Mouse (Mus musculus) CH12.LX (cell line): ENCODE results near the gene Pgm5. TPM values are rescaled to one million over a fixed set of nuclear protein-coding genes. Genes with fewer than 3 reads are reported as not detected.

Source experiments
- DNase-seq: peaks from one replicate; pipeline ENCODE4 v3.0.0-alpha.2; 2013; ENCODE audit errors: extremely low read depth
- H3K27ac ChIP-seq: 2 replicates; pipeline ENCODE4 v1.5.1; 2012; ENCODE audit warnings: low read depth, mild to moderate bottlenecking, control low read depth, moderate library complexity; ENCODE audit not compliant: insufficient read depth
- H3K27me3 ChIP-seq: replicated peaks from 2 replicates; pipeline ENCODE3; 2012; ENCODE audit warnings: inconsistent platforms
- H3K36me3 ChIP-seq, 2 experiments: replicated peaks in 1 of 2; 2 replicates each; pipeline versions ENCODE3 to v1.6.1; 2012; ENCODE audit warnings: inconsistent platforms in 1 of 2, low read length in 1 of 2, mild to moderate bottlenecking in 1 of 2, mixed read lengths in 1 of 2, moderate library complexity in 1 of 2; ENCODE audit not compliant: control insufficient read depth in 1 of 2, insufficient read depth in 1 of 2
- H3K4me1 ChIP-seq, 2 experiments: 2 replicates each; pipeline ENCODE4 v1.6.1; 2012; ENCODE audit warnings: inconsistent platforms in 1 of 2, moderate library complexity in 1 of 2; ENCODE audit not compliant: insufficient read depth in 2 of 2, control insufficient read depth in 1 of 2
- H3K4me2 ChIP-seq: 2 replicates; pipeline ENCODE4 v1.6.1; 2012; ENCODE audit warnings: low read depth, mild to moderate bottlenecking, control low read depth; ENCODE audit not compliant: poor library complexity, insufficient read depth, severe bottlenecking
- H3K4me3 ChIP-seq, 3 experiments: fragments of 150-350 bp in 1 of 3; sonication (generic) in 1 of 3; replicated peaks in 1 of 3; 2 replicates each; pipeline versions ENCODE3 to v1.5.1; 2011 to 2012; ENCODE audit warnings: low read depth in 2 of 3, low read length in 2 of 3, mild to moderate bottlenecking in 2 of 3, moderate library complexity in 2 of 3, control low read depth in 1 of 3, improper control_type of control experiment in 1 of 3, inconsistent platforms in 1 of 3, mixed read lengths in 1 of 3; ENCODE audit not compliant: poor library complexity in 1 of 3
- H3K79me2 ChIP-seq: replicated peaks from 2 replicates; pipeline ENCODE4 v1.6.1; 2012; ENCODE audit warnings: mild to moderate bottlenecking, moderate library complexity; ENCODE audit not compliant: control insufficient read depth, poor library complexity, insufficient read depth, severe bottlenecking; ENCODE audit errors: extremely low read depth
- H3K9ac ChIP-seq: 2 replicates; pipeline ENCODE4 v1.6.1; 2012; ENCODE audit warnings: low read depth, mild to moderate bottlenecking, control low read depth, moderate library complexity; ENCODE audit not compliant: insufficient read depth
- H3K9me3 ChIP-seq: replicated peaks from 2 replicates; pipeline ENCODE3; 2012; ENCODE audit warnings: low read length, inconsistent platforms, mixed read lengths
- BHLHE40 ChIP-seq: IDR thresholded peaks from 2 replicates; pipeline ENCODE4 v1.6.1; 2011; ENCODE audit warnings: mild to moderate bottlenecking, low read depth, low read length, improper control_type of control experiment
- CHD2 ChIP-seq: IDR thresholded peaks from 2 replicates; pipeline ENCODE4 v1.6.1; 2011; ENCODE audit warnings: low read length, improper control_type of control experiment
- CTCF ChIP-seq, 2 experiments: IDR thresholded peaks in 1 of 2; conservative IDR thresholded peaks in 1 of 2; 2 replicates each; pipeline ENCODE4 v1.5.1; 2011 to 2012; ENCODE audit warnings: low read depth in 2 of 2, low read length in 2 of 2, improper control_type of control experiment in 1 of 2, inconsistent platforms in 1 of 2, mild to moderate bottlenecking in 1 of 2, moderate library complexity in 1 of 2
- E2F4 ChIP-seq: IDR thresholded peaks from 2 replicates; pipeline ENCODE4 v1.6.1; 2011; ENCODE audit warnings: low read depth, low read length, improper control_type of control experiment; ENCODE audit not compliant: insufficient replicate concordance
- EP300 ChIP-seq: IDR thresholded peaks from 2 replicates; pipeline ENCODE4 v1.6.1; 2011; ENCODE audit warnings: low read length, improper control_type of control experiment
- ETS1 ChIP-seq: conservative IDR thresholded peaks from 2 replicates; pipeline ENCODE4 v1.6.1; 2012; ENCODE audit warnings: low read depth, mild to moderate bottlenecking, inconsistent platforms, low read length, improper control_type of control experiment, moderate library complexity
- IRF4 ChIP-seq: IDR thresholded peaks from 2 replicates; pipeline ENCODE4 v1.6.1; 2014; ENCODE audit warnings: low read depth, mild to moderate bottlenecking, inconsistent platforms, low read length, improper control_type of control experiment
- JUND ChIP-seq: conservative IDR thresholded peaks from 2 replicates; pipeline ENCODE4 v1.6.1; 2011; ENCODE audit warnings: low read depth, low read length, improper control_type of control experiment
- MAFK ChIP-seq: IDR thresholded peaks from 2 replicates; pipeline ENCODE4 v1.6.1; 2011; ENCODE audit warnings: low read length, improper control_type of control experiment; ENCODE audit not compliant: insufficient replicate concordance
- MAX ChIP-seq: IDR thresholded peaks from 2 replicates; pipeline ENCODE4 v1.6.1; 2011; ENCODE audit warnings: low read length, improper control_type of control experiment
- MEF2A ChIP-seq: IDR thresholded peaks from 2 replicates; pipeline ENCODE4 v1.6.1; 2014; ENCODE audit warnings: low read depth, mild to moderate bottlenecking, inconsistent platforms, low read length, improper control_type of control experiment, borderline replicate concordance
- MYC ChIP-seq: IDR thresholded peaks from 2 replicates; pipeline ENCODE4 v1.6.1; 2011; ENCODE audit warnings: low read depth, mild to moderate bottlenecking, improper control_type of control experiment, low read length
- PAX5 ChIP-seq: IDR thresholded peaks from 2 replicates; pipeline ENCODE4 v1.6.1; 2012; ENCODE audit warnings: low read length, inconsistent platforms, mixed read lengths
- POLR2A ChIP-seq: IDR thresholded peaks from 2 replicates; pipeline ENCODE4 v1.6.1; 2011; ENCODE audit warnings: low read depth, mild to moderate bottlenecking, improper control_type of control experiment, low read length
- RCOR1 ChIP-seq: conservative IDR thresholded peaks from 2 replicates; pipeline ENCODE4 v1.6.1; 2012; ENCODE audit warnings: low read depth, mild to moderate bottlenecking, inconsistent platforms, low read length, improper control_type of control experiment
- SIN3A ChIP-seq: IDR thresholded peaks from 2 replicates; pipeline ENCODE4 v1.6.1; 2012; ENCODE audit warnings: low read length, improper control_type of control experiment, inconsistent platforms
- TBP ChIP-seq: conservative IDR thresholded peaks from 2 replicates; pipeline ENCODE4 v1.6.1; 2011; ENCODE audit warnings: low read depth, low read length, improper control_type of control experiment
- TCF12 ChIP-seq: IDR thresholded peaks from 2 replicates; pipeline ENCODE4 v1.6.1; 2014; ENCODE audit warnings: low read depth, mild to moderate bottlenecking, inconsistent platforms, low read length, improper control_type of control experiment
- UBTF ChIP-seq: IDR thresholded peaks from 2 replicates; pipeline ENCODE4 v1.6.1; 2012; ENCODE audit warnings: low read depth, mild to moderate bottlenecking, inconsistent platforms, low read length, improper control_type of control experiment, moderate library complexity
- USF1 ChIP-seq: IDR thresholded peaks from 2 replicates; pipeline ENCODE4 v1.6.1; 2014; ENCODE audit warnings: low read depth, mild to moderate bottlenecking, inconsistent platforms, low read length, improper control_type of control experiment
- ZC3H11A ChIP-seq: IDR thresholded peaks from 2 replicates; pipeline ENCODE4 v1.6.1; 2012; ENCODE audit warnings: low read depth, mild to moderate bottlenecking, inconsistent platforms, low read length, improper control_type of control experiment
- ZMIZ1 ChIP-seq: IDR thresholded peaks from 2 replicates; pipeline ENCODE4 v1.6.1; 2012; ENCODE audit warnings: low read depth, mild to moderate bottlenecking, inconsistent platforms, low read length, improper control_type of control experiment
- ZNF384 ChIP-seq: IDR thresholded peaks from 2 replicates; pipeline ENCODE4 v1.6.1; 2012; ENCODE audit warnings: low read depth, low read length, improper control_type of control experiment, inconsistent platforms
- dilution Hi-C: fragments of 300-500 bp; cut with MboI; formaldehyde crosslinking; loops from 2 replicates; pipeline ENCODE4 v1.14.3; 2020; ENCODE audit warnings: low sequenced_read_pairs; ENCODE audit not compliant: extremely low pct_unique_long_range_greater_than_20kb, extremely low pct_ligation_motif_present
- in situ Hi-C: fragments of 300-500 bp; cut with MboI; formaldehyde crosslinking; loops from 3 replicates; pipeline ENCODE4 v1.14.3; 2019; ENCODE audit warnings: low sequenced_read_pairs, low pct_ligation_motif_present, low pct_unique_long_range_greater_than_20kb, mixed read lengths
- polyA plus RNA-seq: library from polyadenylated mRNA; unstranded; fragments of >175 nt; gene quantifications from 2 replicates; pipeline ENCODE4 v1.2.1, GENCODE M21; 2012; ENCODE audit warnings: low read depth; ENCODE audit not compliant: insufficient read length
- total RNA-seq, 2 experiments: library from RNA; depleted of rRNA; stranded (reverse); fragments of 300-350 nt in 1 of 2; fragments of >200 nt in 1 of 2; gene quantifications; 2 replicates each; pipeline ENCODE4 v1.2.3; 2012 to 2014

The Pgm5 gene
- total and polyA plus RNA-seq, 3 experiments, result not detected

- DNase-seq, result no peak
- in situ Hi-C loops, result no loop called here
- TF ChIP-seq CTCF (conservative IDR thresholded peaks at IDR 0.05 in 1 of 2, IDR thresholded peaks at IDR 0.05 in 1 of 2; ENCODE audit: low read depth in 2 of 2, low read length in 2 of 2) (no peak), ZC3H11A (no peak), MAFK (no peak), MYC (no peak), BHLHE40 (no peak), ZMIZ1 (no peak), PAX5 (no peak), IRF4 (no peak), RCOR1 (no peak), USF1 (no peak), MAX (no peak)
Measured at GRCm38 (mm10) chr19:24779996-24780395, 81.7 kb downstream of the Pgm5 start.

GRCm38 (mm10) chr19:24770345-24770744, 91.3 kb downstream of the Pgm5 start:
- H3K4me1 ChIP-seq, result peaks cover 0 to 8% of the 10 kb centered on the region in 2 experiments; a peak in 2 of 4 replicates
- no peak overlapping the region for H3K9ac ChIP-seq
- DNase-seq, result no peak
- in situ Hi-C loops, result no loop called here
- no peak overlapping the region for H3K4me3 ChIP-seq
- H3K27me3 ChIP-seq, result no peaks in the 10 kb centered on the region
- no peaks in the 10 kb centered on the region for H3K79me2 ChIP-seq
- H3K9me3 ChIP-seq, result no peaks in the 10 kb centered on the region
- TF ChIP-seq BHLHE40, result no peak
- TF ChIP-seq E2F4, result no peak
- no peak for TF ChIP-seq TBP
- no peak for TF ChIP-seq CHD2
- no peak for TF ChIP-seq MAX
- TF ChIP-seq ZNF384, result no peak
- TF ChIP-seq MYC, result no peak
- dilution Hi-C loops, result no loop called here
- no peak overlapping the region for H3K4me2 ChIP-seq
- no peak overlapping the region for H3K27ac ChIP-seq
- H3K36me3 ChIP-seq, result no peaks in the 10 kb centered on the region

More at GRCm38 (mm10) chr19:24779996-24780395, 81.7 kb downstream of the Pgm5 start:
- Histone ChIP-seq H3K9me3 (no peaks in the 10 kb centered on the region), H3K4me2 (no peak overlapping the region), H3K4me3 (no peak overlapping the region), H3K79me2 (no peaks in the 10 kb centered on the region), H3K27me3 (no peaks in the 10 kb centered on the region), H3K27ac (no peak overlapping the region), H3K4me1 (no peaks in the 10 kb centered on the region), H3K36me3 (no peaks in the 10 kb centered on the region), H3K9ac (no peak overlapping the region)
- dilution Hi-C loops, result no loop called here

- H3K9me3 ChIP-seq, result no peaks in the 10 kb centered on the region
- no peak overlapping the region for H3K9ac ChIP-seq
- peaks cover 0 to 9% of the 10 kb centered on the region in 2 experiments; a peak in 2 of 4 replicates for H3K4me1 ChIP-seq
- H3K4me2 ChIP-seq, result no peak overlapping the region
- no peaks in the 10 kb centered on the region for H3K27me3 ChIP-seq
- dilution Hi-C loops, result no loop called here
- no peaks in the 10 kb centered on the region for H3K79me2 ChIP-seq
- H3K36me3 ChIP-seq, result no peaks in the 10 kb centered on the region
- no peak overlapping the region for H3K27ac ChIP-seq
- in situ Hi-C loops, result no loop called here
- no peak overlapping the region for H3K4me3 ChIP-seq
- no peak for TF ChIP-seq POLR2A
- TF ChIP-seq ETS1, result no peak
- TF ChIP-seq EP300, result no peak
- no peak for TF ChIP-seq CHD2
- TF ChIP-seq UBTF, result no peak
- TF ChIP-seq MEF2A, result no peak
- TF ChIP-seq CTCF (conservative IDR thresholded peaks at IDR 0.05 in 1 of 2, IDR thresholded peaks at IDR 0.05 in 1 of 2; ENCODE audit: low read depth in 2 of 2, low read length in 2 of 2), result no peak
- no peak for TF ChIP-seq ZC3H11A
- TF ChIP-seq MAFK, result no peak
- no peak for TF ChIP-seq PAX5
- no peak for TF ChIP-seq JUND
- TF ChIP-seq TCF12, result no peak
- no peak for TF ChIP-seq SIN3A
- no peak for DNase-seq
Measured at GRCm38 (mm10) chr19:24767401-24767800, 94.3 kb downstream of the Pgm5 start.
